Mouse (Mus musculus): ENCODE results near the gene Mrpl38.
"Not testable (repeated sequence)": the region's sequence is repeated elsewhere in the genome, so short reads cannot be mapped to it uniquely, and the experiment has no call there.

The Mrpl38 gene

DNA sequence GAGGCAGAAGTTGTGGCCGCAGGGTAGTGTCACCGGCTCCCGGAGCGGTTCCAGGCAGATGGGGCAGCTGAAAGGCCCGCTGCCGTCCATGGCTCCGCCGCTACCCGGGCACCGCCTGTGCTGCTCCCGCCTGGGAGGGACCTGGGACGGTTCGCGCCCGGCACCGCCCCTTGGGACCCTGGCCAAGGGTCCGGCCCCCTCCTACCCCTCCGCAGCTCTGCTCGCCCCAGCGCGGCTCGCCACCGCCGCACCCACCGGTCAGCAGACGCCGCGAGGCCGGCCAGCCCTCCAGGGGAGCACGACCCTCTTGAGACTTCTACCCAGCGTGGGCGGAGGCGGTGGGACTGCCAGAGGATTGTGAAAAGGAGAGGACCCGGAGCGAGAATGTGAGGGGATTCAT lies 28.5 kb downstream of the Mrpl38 start:
- DNase-seq (ENCODE audit: low spot score) = peak; percentile 83

- no peak for DNase-seq (ENCODE audit: low spot score)
These were observed 29.1 kb downstream of the Mrpl38 start for GRCm38 (mm10) chr11:116109441-116110081.

- peak; percentile 74 for DNase-seq (ENCODE audit: low spot score)
These were observed 30.1 kb downstream of the Mrpl38 start for GRCm38 (mm10) chr11:116108464-116109137.

GRCm38 (mm10) chr11:116107777-116108285 lies 30.8 kb downstream of the Mrpl38 start:
- DNase-seq (ENCODE audit: low spot score) = no peak

DNA sequence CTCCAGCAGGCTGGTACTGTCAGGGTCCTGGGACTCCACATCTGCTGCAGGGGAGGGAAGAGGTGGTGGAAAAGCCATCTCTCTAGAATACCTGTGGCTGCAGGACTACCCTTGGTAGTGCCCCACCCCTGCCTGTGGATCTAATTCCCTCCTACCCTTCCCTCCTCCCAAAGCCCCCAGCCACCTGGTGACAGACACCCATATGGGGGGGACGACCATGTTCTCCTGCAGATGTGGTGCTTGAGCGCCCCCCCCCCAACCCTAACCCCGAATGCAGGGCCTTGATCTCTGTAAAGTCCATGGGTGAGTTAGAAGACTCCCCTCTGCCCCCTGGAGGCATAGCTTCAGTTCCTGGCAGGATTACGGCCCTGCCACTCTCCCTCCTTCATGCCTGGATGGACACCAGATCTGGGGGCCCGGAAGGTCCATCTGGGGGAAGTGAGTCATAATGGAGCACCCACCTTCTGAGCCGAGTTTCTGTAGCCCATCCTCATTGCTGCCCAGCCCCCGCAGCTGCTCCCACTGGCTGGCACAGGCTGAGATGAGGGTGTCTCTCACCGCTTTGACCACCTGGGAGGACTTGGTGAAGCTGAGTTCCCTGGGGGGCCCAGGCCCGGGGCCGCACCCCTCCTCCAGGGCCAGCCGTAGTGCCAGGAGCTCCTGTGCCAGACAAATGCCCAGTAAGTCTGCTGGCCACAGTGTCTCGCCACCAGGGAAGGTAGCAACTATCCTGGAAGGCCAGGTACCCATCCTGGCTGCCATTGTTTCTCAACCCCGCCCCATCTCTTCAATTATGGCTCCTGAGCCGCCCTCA lies 31.5 kb downstream of the Mrpl38 start:
- DNase-seq (ENCODE audit: low spot score) = no peak

GRCm38 (mm10) chr11:116106154-116106962 lies 32.3 kb downstream of the Mrpl38 start:
- DNase-seq (ENCODE audit: low spot score) = no peak

GRCm38 (mm10) chr11:116105065-116105464 lies 33.6 kb downstream of the Mrpl38 start:
- no peak for DNase-seq (ENCODE audit: low spot score)

GRCm38 (mm10) chr11:116104006-116104646 lies 34.5 kb downstream of the Mrpl38 start:
- DNase-seq (ENCODE audit: low spot score) = peak; percentile 69

DNA sequence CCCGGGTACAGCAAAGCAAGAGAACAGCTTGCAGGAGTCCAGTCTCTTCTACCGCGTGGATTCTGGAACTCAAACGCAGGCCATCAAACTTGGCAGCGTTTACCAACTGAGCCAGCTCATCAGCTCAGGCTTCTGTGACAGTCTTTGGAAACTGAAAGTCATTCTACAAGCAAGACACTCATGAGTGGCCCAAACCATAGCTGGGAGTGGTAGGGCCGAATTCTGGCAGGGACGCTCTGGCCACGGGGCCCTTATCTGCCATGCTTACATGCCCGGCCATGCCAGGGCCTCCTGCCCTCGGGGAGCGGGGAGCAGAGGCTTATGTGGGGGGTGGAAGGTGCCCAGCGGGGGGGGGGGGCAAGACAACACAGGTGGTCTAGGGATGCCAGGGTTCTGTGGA lies 35.1 kb downstream of the Mrpl38 start:
- DNase-seq (ENCODE audit: low spot score) = no peak

GRCm38 (mm10) chr11:116102472-116102871 lies 36.2 kb downstream of the Mrpl38 start:
- no peak for DNase-seq (ENCODE audit: low spot score)

DNA sequence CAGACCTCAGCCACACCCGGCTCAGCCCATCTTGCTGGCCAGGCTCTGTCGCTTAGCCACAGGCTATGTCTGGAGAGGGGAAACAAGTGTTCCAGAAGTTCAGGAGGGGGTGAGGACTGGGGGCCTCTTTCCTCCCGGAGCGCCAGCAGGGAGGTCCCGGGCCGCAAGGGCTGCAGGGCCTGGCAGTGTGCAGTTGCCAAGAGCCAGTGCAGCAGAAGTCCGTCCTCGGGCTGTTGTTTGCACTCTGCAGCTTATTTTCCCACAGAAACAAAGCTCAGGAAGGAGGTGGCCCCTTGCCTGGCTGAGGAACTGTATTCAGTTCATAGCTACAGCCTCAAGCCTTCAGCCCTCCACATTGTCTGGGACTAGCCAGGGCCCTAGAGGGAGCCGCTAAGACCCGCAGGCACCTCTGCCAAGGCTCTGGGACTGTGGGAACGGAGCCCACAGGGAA lies 36.7 kb downstream of the Mrpl38 start:
- DNase-seq (ENCODE audit: low spot score) = peak; percentile 63

DNA sequence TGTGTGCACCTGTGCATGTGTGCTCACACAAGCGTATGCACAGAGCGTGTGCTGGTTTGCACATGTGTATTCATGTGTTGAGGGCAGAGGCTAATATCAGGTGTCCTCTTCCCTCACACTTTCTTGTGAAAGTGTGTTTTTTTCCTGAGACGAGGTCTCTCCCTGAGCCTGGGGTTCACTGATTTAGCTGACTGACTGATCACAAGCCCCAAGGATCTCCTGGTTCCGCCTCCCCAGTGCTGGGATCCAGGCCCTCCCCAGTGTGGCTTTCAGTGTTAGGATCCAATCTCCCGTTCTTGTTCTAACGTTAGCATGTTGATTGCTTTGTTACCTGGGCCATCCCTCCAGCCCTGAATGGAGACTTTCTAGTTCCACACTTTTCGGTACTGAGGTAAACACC lies 37.8 kb downstream of the Mrpl38 start:
- no peak for DNase-seq (ENCODE audit: low spot score)

DNA sequence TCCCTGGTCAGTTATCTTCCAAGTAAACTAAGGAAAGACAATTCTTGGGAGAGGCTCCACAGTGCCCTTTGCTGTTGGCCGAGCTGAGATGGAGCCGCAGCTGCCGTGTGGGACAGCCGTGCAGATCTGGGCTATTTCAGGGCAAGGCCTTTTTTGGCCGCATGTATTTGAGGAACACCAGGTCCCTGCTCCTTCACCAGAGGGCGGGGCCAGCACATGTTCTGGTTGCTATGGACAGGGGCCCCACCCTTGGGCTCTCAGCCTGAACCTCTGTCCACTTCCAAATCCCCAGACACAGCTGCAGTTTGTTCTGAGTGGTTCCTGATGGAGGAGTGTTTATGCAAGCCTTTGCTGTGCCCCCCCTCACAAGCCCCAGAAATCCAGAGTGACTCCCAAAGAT lies 38.3 kb downstream of the Mrpl38 start:
- peak; percentile 81 for DNase-seq (ENCODE audit: low spot score)

DNA sequence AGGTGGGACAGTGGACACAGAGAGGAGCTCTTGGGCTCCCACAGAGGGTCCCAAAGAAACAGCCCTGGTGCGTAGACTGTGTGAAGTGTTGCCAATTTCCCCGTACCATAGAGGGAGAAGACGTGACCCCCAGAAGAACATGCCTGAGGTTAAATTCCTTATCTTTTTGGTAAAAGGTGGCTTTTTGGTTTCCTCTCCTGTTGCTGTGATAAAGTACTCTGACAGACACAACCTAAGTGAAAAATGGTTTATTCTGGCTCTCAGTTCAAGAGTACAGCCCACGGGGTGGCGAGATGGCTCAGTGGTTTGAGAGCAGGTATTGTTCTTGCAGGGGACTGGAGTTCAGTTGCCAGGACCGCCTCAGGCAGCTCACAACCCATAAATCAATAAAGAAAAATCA lies 39.2 kb downstream of the Mrpl38 start:
- DNase-seq (ENCODE audit: low spot score) = no peak

GRCm38 (mm10) chr11:116098711-116099460 lies 39.8 kb downstream of the Mrpl38 start:
- DNase-seq (ENCODE audit: low spot score) = no peak

- DNase-seq (ENCODE audit: low spot score) = no peak
These were observed 42.2 kb downstream of the Mrpl38 start for GRCm38 (mm10) chr11:116096213-116097108.

GRCm38 (mm10) chr11:116095573-116095972 lies 43.1 kb downstream of the Mrpl38 start:
- peak; percentile 65 for DNase-seq (ENCODE audit: low spot score)

DNA sequence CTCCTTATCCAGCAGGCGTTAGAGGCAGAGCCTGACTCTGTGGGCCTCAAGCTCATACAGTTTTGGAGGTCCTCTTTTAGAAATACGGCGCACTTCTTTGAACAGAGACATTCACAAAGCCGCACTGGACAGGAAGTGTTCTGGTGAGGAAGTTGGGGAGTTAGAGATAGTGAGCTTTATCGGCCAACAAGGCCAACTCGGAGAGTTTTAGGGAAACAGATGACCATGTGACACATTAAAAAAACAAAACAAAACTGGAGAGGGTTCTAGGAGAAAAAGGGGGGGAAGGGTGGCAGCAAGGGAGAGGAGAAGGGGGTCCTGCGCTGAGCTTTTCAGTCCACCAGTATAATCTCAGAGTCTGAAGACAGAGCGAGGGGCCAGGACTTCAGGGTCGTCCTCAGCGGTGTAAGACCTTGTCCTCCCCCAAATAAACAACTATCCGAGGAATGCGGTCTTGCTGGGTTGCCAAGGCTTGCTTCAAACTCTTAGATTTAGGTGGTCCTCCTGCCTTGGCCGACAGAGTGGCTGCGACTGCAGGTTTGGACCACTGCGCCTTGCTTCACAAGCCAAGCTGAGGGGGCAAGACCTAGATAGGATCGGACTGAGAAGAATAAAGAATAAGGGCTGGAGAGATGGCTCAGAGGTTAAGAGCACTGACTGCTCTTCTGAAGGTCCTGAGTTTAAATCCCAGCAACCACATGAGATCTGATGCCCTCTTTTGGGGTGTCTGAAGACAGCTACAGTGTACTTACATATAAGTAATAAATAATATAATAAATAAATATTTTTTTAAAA lies 44.7 kb downstream of the Mrpl38 start:
- no peak for DNase-seq (ENCODE audit: low spot score)

DNA sequence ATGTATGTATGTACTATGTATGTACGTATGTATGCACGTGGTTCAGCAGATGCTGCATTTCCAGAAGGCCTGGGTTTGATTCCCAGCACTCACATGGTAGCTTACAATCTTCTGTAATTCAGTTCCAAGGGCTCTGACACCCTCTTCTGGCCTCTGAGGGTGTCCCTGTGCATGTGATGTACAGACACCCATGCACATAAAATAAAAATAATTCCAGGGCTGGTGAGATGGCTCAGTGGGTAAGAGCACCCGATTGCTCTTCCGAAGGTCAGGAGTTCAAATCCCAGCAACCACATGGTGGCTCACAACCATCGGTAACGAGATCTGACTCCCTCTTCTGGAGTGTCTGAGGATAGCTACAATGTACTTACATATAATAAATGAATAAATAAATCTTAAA lies 45.7 kb downstream of the Mrpl38 start:
- DNase-seq (ENCODE audit: low spot score) = not testable (repeated sequence)
